Comparison of ENCODE assay signal across 28 mouse cellular contexts in the genomic region with DNA sequence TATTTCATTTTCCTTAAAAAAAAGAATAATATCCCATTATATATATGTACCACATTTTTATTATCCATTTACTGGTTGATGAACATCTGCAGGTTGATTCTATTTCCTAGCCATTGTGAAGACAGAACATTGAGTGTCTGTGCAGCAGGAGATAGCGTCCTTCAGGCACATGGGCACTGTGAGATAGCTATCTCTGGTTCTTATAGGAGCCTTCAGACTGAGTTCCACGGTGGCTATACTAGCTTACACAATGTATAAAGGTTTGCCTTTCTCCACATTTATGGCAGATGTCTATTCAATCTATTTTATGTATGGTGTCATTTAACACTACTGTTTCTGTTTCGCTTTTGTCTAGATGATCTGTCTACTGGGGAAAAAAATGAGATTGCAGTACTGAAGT.
DNase-seq lines count a peak whose midpoint lies in the region; ATAC-seq and TF ChIP-seq lines count a peak whose summit lies in the region.
"Had no signal": no experiment of that assay in that cellular context is flagged by ENCODE, and none has a peak within 500 bp of the region (broad histone marks: within the 10 kb centered on the region; RNA-seq: fewer than 3 reads in every experiment).

No protein-coding gene starts in this region.

- no peaks in the 10 kb centered on the region for H3K27me3 ChIP-seq in liver, embryonic 15.5 days
- H3K27me3 ChIP-seq in liver, embryonic 11.5 days (replicated peaks; ENCODE audit: control insufficient read depth, insufficient read depth, low read length), result no peaks in the 10 kb centered on the region
- H3K27me3 ChIP-seq in intestine, embryonic 14.5 days (replicated peaks; ENCODE audit: control insufficient read depth, insufficient read depth, low read length), result no peaks in the 10 kb centered on the region
- no peaks in the 10 kb centered on the region for H3K27me3 ChIP-seq in intestine, postnatal 0 days (replicated peaks; ENCODE audit: control insufficient read depth, insufficient read depth, low read length)
- no peaks in the 10 kb centered on the region for H3K27me3 ChIP-seq in small intestine, adult 2 months (ENCODE audit: control insufficient read depth, insufficient read depth, low read length)
- H3K27me3 ChIP-seq in kidney, embryonic 15.5 days, result no peaks in the 10 kb centered on the region
- H3K27me3 ChIP-seq: embryonic facial prominence, embryonic 13.5 days; forebrain, embryonic 13.5 days; heart, embryonic 13.5 days had no signal

- no peak for TF ChIP-seq CTCF in intestine, postnatal 0 days (IDR thresholded peaks at IDR 0.05; ENCODE audit: low read depth)
- TF ChIP-seq CTCF in small intestine, adult 2 months (IDR thresholded peaks at IDR 0.05; ENCODE audit: extremely low read depth, insufficient read length, insufficient replicate concordance, low read depth, low read length), result no peak

- TF ChIP-seq POLR2A in small intestine, adult 2 months (IDR thresholded peaks at IDR 0.05; ENCODE audit: low read depth, low read length), result no peak

- H3K4me1 ChIP-seq in liver, embryonic 15.5 days (replicated peaks), result no peaks in the 10 kb centered on the region
- H3K4me1 ChIP-seq in liver, embryonic 11.5 days (replicated peaks; ENCODE audit: control insufficient read depth, insufficient read depth, low read length), result no peaks in the 10 kb centered on the region
- peaks cover under 1% of the 10 kb centered on the region; the same call in 1 of the 2 replicates for H3K4me1 ChIP-seq in intestine, embryonic 14.5 days (replicated peaks; ENCODE audit: control insufficient read depth, insufficient read depth, low read length)
- H3K4me1 ChIP-seq in intestine, postnatal 0 days (replicated peaks; ENCODE audit: control insufficient read depth, insufficient read depth, low read length), result no peaks in the 10 kb centered on the region; the same call in 1 of the 2 replicates
- peaks cover 10% of the 10 kb centered on the region for H3K4me1 ChIP-seq in small intestine, adult 2 months (ENCODE audit: control insufficient read depth, insufficient read depth, insufficient read length, low read length)
- H3K4me1 ChIP-seq in kidney, embryonic 15.5 days, result no peaks in the 10 kb centered on the region
- H3K4me1 ChIP-seq: embryonic facial prominence, embryonic 13.5 days; forebrain, embryonic 13.5 days; heart, embryonic 10.5 days had no signal

- H3K9ac ChIP-seq in liver, embryonic 15.5 days, result no peak overlapping the region
- H3K9ac ChIP-seq in liver, embryonic 11.5 days (ENCODE audit: low read depth, low read length), result no peak overlapping the region
- no peak overlapping the region for H3K9ac ChIP-seq in intestine, embryonic 14.5 days (ENCODE audit: low read length)
- no peak overlapping the region for H3K9ac ChIP-seq in intestine, postnatal 0 days (ENCODE audit: low read depth, low read length)
- H3K9ac ChIP-seq in kidney, embryonic 15.5 days, result no peak overlapping the region
- H3K9ac ChIP-seq: embryonic facial prominence, embryonic 13.5 days; forebrain, embryonic 13.5 days; forebrain, postnatal 0 days; heart, embryonic 13.5 days; hindbrain, embryonic 14.5 days had no signal

- DNase-seq in liver, embryonic 11.5 days (ENCODE audit: low spot score), result no peak
- DNase-seq in intestine, embryonic 14.5 days (ENCODE audit: low spot score), result no peak
- no peak for DNase-seq in cerebellum, adult 11-12 months
- no peak for DNase-seq in urinary bladder, postnatal 14 days (ENCODE audit: low spot score)
- DNase-seq: adrenal gland, adult 8-10 months; adrenal gland, postnatal 25 days; cerebellum, adult 2 months; cerebellum, adult 9-11 months; cerebellum, postnatal 25 days; forebrain, postnatal 0 days; gastrocnemius, adult 2 months; gastrocnemius, postnatal 25 days; heart, adult 18-20 months; heart, postnatal 14 days; heart, postnatal 4 days had no signal

- no peak overlapping the region for H3K4me2 ChIP-seq in liver, embryonic 15.5 days
- H3K4me2 ChIP-seq in liver, embryonic 11.5 days, result no peak overlapping the region
- H3K4me2 ChIP-seq in intestine, embryonic 14.5 days (ENCODE audit: low read length), result no peak overlapping the region
- no peak overlapping the region for H3K4me2 ChIP-seq in intestine, postnatal 0 days (replicated peaks; ENCODE audit: low read depth)
- no peak overlapping the region for H3K4me2 ChIP-seq in kidney, embryonic 15.5 days
- H3K4me2 ChIP-seq: embryonic facial prominence, embryonic 13.5 days; forebrain, embryonic 13.5 days; heart, embryonic 13.5 days; hindbrain, embryonic 14.5 days had no signal

- H3K9me3 ChIP-seq in liver, embryonic 15.5 days (replicated peaks), result no peaks in the 10 kb centered on the region
- H3K9me3 ChIP-seq in liver, embryonic 11.5 days (ENCODE audit: control insufficient read depth, low read length), result no peaks in the 10 kb centered on the region
- no peaks in the 10 kb centered on the region for H3K9me3 ChIP-seq in intestine, embryonic 14.5 days (ENCODE audit: control insufficient read depth, low read length)
- H3K9me3 ChIP-seq in intestine, postnatal 0 days (ENCODE audit: control insufficient read depth), result no peaks in the 10 kb centered on the region
- H3K9me3 ChIP-seq in kidney, embryonic 15.5 days (replicated peaks), result no peaks in the 10 kb centered on the region
- H3K9me3 ChIP-seq: embryonic facial prominence, embryonic 13.5 days; forebrain, embryonic 13.5 days; heart, embryonic 10.5 days; heart, embryonic 13.5 days had no signal

- 45% methylated on average over 3 of the region's 3 CpGs for WGBS in liver, embryonic 15.5 days (ENCODE audit: insufficient replicate concordance)
- 72% methylated on average over 3 of the region's 3 CpGs for WGBS in liver, embryonic 11.5 days
- 83% methylated on average over 3 of the region's 3 CpGs for WGBS in intestine, embryonic 14.5 days
- WGBS in intestine, postnatal 0 days, result 49% methylated on average over 3 of the region's 3 CpGs
- 59% methylated on average over 3 of the region's 3 CpGs for WGBS in small intestine, adult 2 months
- WGBS in kidney, embryonic 15.5 days, result 88% methylated on average over 3 of the region's 3 CpGs

- H3K27ac ChIP-seq in liver, embryonic 15.5 days (replicated peaks), result no peak overlapping the region
- no peak overlapping the region for H3K27ac ChIP-seq in liver, embryonic 11.5 days (ENCODE audit: low read depth, low read length)
- no peak overlapping the region for H3K27ac ChIP-seq in intestine, embryonic 14.5 days (ENCODE audit: low read depth)
- H3K27ac ChIP-seq in intestine, postnatal 0 days (ENCODE audit: low read depth, low read length), result no peak overlapping the region
- H3K27ac ChIP-seq in small intestine, adult 2 months (ENCODE audit: insufficient read depth, low read depth, low read length), result peak overlapping the region; percentile 37; the same call in 1 of the 2 replicates
- no peak overlapping the region for H3K27ac ChIP-seq in kidney, embryonic 15.5 days
- H3K27ac ChIP-seq: embryonic facial prominence, embryonic 13.5 days; forebrain, embryonic 13.5 days; gastrocnemius, adult 2 months; heart, embryonic 10.5 days; heart, embryonic 13.5 days; hindbrain, embryonic 14.5 days; hindbrain, postnatal 0 days had no signal

- H3K36me3 ChIP-seq in liver, embryonic 15.5 days (replicated peaks), result no peaks in the 10 kb centered on the region
- H3K36me3 ChIP-seq in liver, embryonic 11.5 days (ENCODE audit: control insufficient read depth, insufficient read depth, low read length), result no peaks in the 10 kb centered on the region
- H3K36me3 ChIP-seq in intestine, embryonic 14.5 days (ENCODE audit: control insufficient read depth, insufficient read depth, low read length), result peaks cover 6% of the 10 kb centered on the region; the same call in 1 of the 2 replicates
- 0 out of 2 replicates have a peak, but pooled peaks cover 4% of the 10 kb centered on the region for H3K36me3 ChIP-seq in intestine, postnatal 0 days (ENCODE audit: control insufficient read depth, insufficient read depth)
- H3K36me3 ChIP-seq in small intestine, adult 2 months (ENCODE audit: control insufficient read depth, insufficient read depth, low read length), result peaks cover 7% of the 10 kb centered on the region
- H3K36me3 ChIP-seq in kidney, embryonic 15.5 days, result no peaks in the 10 kb centered on the region
- H3K36me3 ChIP-seq: embryonic facial prominence, embryonic 13.5 days; heart, embryonic 10.5 days had no signal

- peak; percentile 37; the same call in 1 of the 2 replicates for ATAC-seq in liver, embryonic 15.5 days (ENCODE audit: insufficient read depth)
- no peak for ATAC-seq in liver, embryonic 11.5 days (replicated peaks; ENCODE audit: low FRiP score)
- ATAC-seq in intestine, embryonic 14.5 days (replicated peaks; ENCODE audit: low FRiP score, low TSS enrichment, low read depth), result peak; percentile 16; the same call in 1 of the 2 replicates
- ATAC-seq in intestine, postnatal 0 days, result peak; percentile 71
- ATAC-seq in kidney, embryonic 15.5 days (replicated peaks; ENCODE audit: low FRiP score), result no peak
- ATAC-seq: activated CD4-positive, CD25-positive, alpha-beta regulatory T cell, adult 4 months; CD4-positive, CD25-positive, alpha-beta regulatory T cell, adult 4 months; forebrain, embryonic 13.5 days; forebrain, postnatal 0 days; hindbrain, postnatal 0 days had no signal

- no peak overlapping the region for H3K4me3 ChIP-seq in liver, embryonic 15.5 days (replicated peaks)
- no peak overlapping the region for H3K4me3 ChIP-seq in liver, embryonic 11.5 days (ENCODE audit: low read depth, low read length)
- H3K4me3 ChIP-seq in intestine, embryonic 14.5 days (ENCODE audit: low read depth, low read length), result no peak overlapping the region
- no peak overlapping the region for H3K4me3 ChIP-seq in intestine, postnatal 0 days (ENCODE audit: low read depth, low read length)
- H3K4me3 ChIP-seq in small intestine, adult 2 months (ENCODE audit: low read depth, low read length), result no peak overlapping the region
- no peak overlapping the region for H3K4me3 ChIP-seq in kidney, embryonic 15.5 days (replicated peaks)
- H3K4me3 ChIP-seq: embryonic facial prominence, embryonic 13.5 days; erythroblast, embryonic 14.5 days; forebrain, embryonic 13.5 days; gastrocnemius, adult 2 months; heart, embryonic 10.5 days; heart, embryonic 13.5 days had no signal

Comparison
In these comparisons a context has a peak if more than half of its experiments do, and no peak if none do; other contexts are left out.
1. ATAC-seq: peak in liver, embryonic 15.5 days (single experiment), intestine, embryonic 14.5 days (single experiment) and intestine, postnatal 0 days (single experiment); none in liver, embryonic 11.5 days (single experiment) and kidney, embryonic 15.5 days (single experiment).